Mouse (Mus musculus): ENCODE results near the gene Cux1. TPM values are rescaled to one million over a fixed set of nuclear protein-coding genes. Genes with fewer than 3 reads are reported as not detected.

Cux1 gene
- polyA plus RNA-seq, 1 experiment from 2014 or later, result 112 TPM

- no peaks in the 10 kb centered on the region for H3K4me1 ChIP-seq (ENCODE audit: control insufficient read depth, insufficient read depth, low read length)
- 92% methylated on average over 5 of the region's 5 CpGs for WGBS
- H3K27me3 ChIP-seq (ENCODE audit: control insufficient read depth, insufficient read depth, low read length), result no peaks in the 10 kb centered on the region
- H3K4me2 ChIP-seq (ENCODE audit: low read length), result no peak overlapping the region
- H3K9me3 ChIP-seq (ENCODE audit: control insufficient read depth, low read length), result no peaks in the 10 kb centered on the region
- no peak overlapping the region for H3K4me3 ChIP-seq (replicated peaks; ENCODE audit: low read depth, low read length)
- DNase-seq (no peak), ATAC-seq (ENCODE audit: low FRiP score, low TSS enrichment) (no peak)
- no peaks in the 10 kb centered on the region for H3K36me3 ChIP-seq (ENCODE audit: control insufficient read depth, insufficient read depth, low read length)
- H3K27ac ChIP-seq (replicated peaks; ENCODE audit: low read depth, low read length), result no peak overlapping the region
- H3K9ac ChIP-seq (replicated peaks; ENCODE audit: low read length), result no peak overlapping the region
These were observed 56.7 kb downstream of the Cux1 start for GRCm38 (mm10) chr5:136510609-136511008.

GRCm38 (mm10) chr5:136507629-136508028, 59.7 kb downstream of the Cux1 start:
- 85% methylated on average over 4 of the region's 4 CpGs for WGBS
- no peaks in the 10 kb centered on the region for H3K36me3 ChIP-seq (ENCODE audit: control insufficient read depth, insufficient read depth, low read length)
- H3K9me3 ChIP-seq (ENCODE audit: control insufficient read depth, low read length), result no peaks in the 10 kb centered on the region
- no peak overlapping the region for H3K4me2 ChIP-seq (ENCODE audit: low read length)
- H3K27ac ChIP-seq (replicated peaks; ENCODE audit: low read depth, low read length), result no peak overlapping the region
- H3K9ac ChIP-seq (replicated peaks; ENCODE audit: low read length), result no peak overlapping the region
- no peaks in the 10 kb centered on the region for H3K27me3 ChIP-seq (ENCODE audit: control insufficient read depth, insufficient read depth, low read length)
- H3K4me3 ChIP-seq (replicated peaks; ENCODE audit: low read depth, low read length), result no peak overlapping the region
- ATAC-seq (ENCODE audit: low FRiP score, low TSS enrichment), result no peak
- H3K4me1 ChIP-seq (ENCODE audit: control insufficient read depth, insufficient read depth, low read length), result no peaks in the 10 kb centered on the region
- no peak for DNase-seq

GRCm38 (mm10) chr5:136506262-136506661, 61.0 kb downstream of the Cux1 start:
- Histone ChIP-seq H3K4me3 (replicated peaks; ENCODE audit: low read depth, low read length) (no peak overlapping the region), H3K9me3 (ENCODE audit: control insufficient read depth, low read length) (no peaks in the 10 kb centered on the region), H3K27me3 (ENCODE audit: control insufficient read depth, insufficient read depth, low read length) (no peaks in the 10 kb centered on the region), H3K4me1 (ENCODE audit: control insufficient read depth, insufficient read depth, low read length) (no peaks in the 10 kb centered on the region), H3K4me2 (ENCODE audit: low read length) (no peak overlapping the region), H3K36me3 (ENCODE audit: control insufficient read depth, insufficient read depth, low read length) (no peaks in the 10 kb centered on the region), H3K9ac (replicated peaks; ENCODE audit: low read length) (no peak overlapping the region), H3K27ac (replicated peaks; ENCODE audit: low read depth, low read length) (no peak overlapping the region)
- WGBS, result 97% methylated on average over 1 of the region's 1 CpGs
- ATAC-seq (ENCODE audit: low FRiP score, low TSS enrichment) (no peak), DNase-seq (no peak)

- 68% methylated on average over 5 of the region's 5 CpGs for WGBS
- no peaks in the 10 kb centered on the region for H3K9me3 ChIP-seq (ENCODE audit: control insufficient read depth, low read length)
- no peak overlapping the region for H3K4me3 ChIP-seq (replicated peaks; ENCODE audit: low read depth, low read length)
- no peak overlapping the region for H3K4me2 ChIP-seq (ENCODE audit: low read length)
- H3K9ac ChIP-seq (replicated peaks; ENCODE audit: low read length), result no peak overlapping the region
- DNase-seq (no peak), ATAC-seq (ENCODE audit: low FRiP score, low TSS enrichment) (no peak)
- H3K36me3 ChIP-seq (ENCODE audit: control insufficient read depth, insufficient read depth, low read length), result no peaks in the 10 kb centered on the region
- H3K27ac ChIP-seq (replicated peaks; ENCODE audit: low read depth, low read length), result no peak overlapping the region
- peaks cover 10% of the 10 kb centered on the region for H3K4me1 ChIP-seq (ENCODE audit: control insufficient read depth, insufficient read depth, low read length)
- H3K27me3 ChIP-seq (ENCODE audit: control insufficient read depth, insufficient read depth, low read length), result no peaks in the 10 kb centered on the region
These were observed 64.7 kb downstream of the Cux1 start for GRCm38 (mm10) chr5:136502491-136503086.

- Histone ChIP-seq H3K27ac (replicated peaks; ENCODE audit: low read depth, low read length) (no peak overlapping the region), H3K4me1 (ENCODE audit: control insufficient read depth, insufficient read depth, low read length) (peaks cover 10% of the 10 kb centered on the region), H3K4me3 (replicated peaks; ENCODE audit: low read depth, low read length) (no peak overlapping the region), H3K36me3 (ENCODE audit: control insufficient read depth, insufficient read depth, low read length) (no peaks in the 10 kb centered on the region), H3K9ac (replicated peaks; ENCODE audit: low read length) (no peak overlapping the region), H3K4me2 (ENCODE audit: low read length) (no peak overlapping the region), H3K9me3 (ENCODE audit: control insufficient read depth, low read length) (no peaks in the 10 kb centered on the region), H3K27me3 (ENCODE audit: control insufficient read depth, insufficient read depth, low read length) (no peaks in the 10 kb centered on the region)
- WGBS, result 56% methylated on average over 6 of the region's 6 CpGs
- DNase-seq (peak; percentile 17), ATAC-seq (ENCODE audit: low FRiP score, low TSS enrichment) (no peak)
These were observed 66.9 kb downstream of the Cux1 start for GRCm38 (mm10) chr5:136500307-136500871.

DNA sequence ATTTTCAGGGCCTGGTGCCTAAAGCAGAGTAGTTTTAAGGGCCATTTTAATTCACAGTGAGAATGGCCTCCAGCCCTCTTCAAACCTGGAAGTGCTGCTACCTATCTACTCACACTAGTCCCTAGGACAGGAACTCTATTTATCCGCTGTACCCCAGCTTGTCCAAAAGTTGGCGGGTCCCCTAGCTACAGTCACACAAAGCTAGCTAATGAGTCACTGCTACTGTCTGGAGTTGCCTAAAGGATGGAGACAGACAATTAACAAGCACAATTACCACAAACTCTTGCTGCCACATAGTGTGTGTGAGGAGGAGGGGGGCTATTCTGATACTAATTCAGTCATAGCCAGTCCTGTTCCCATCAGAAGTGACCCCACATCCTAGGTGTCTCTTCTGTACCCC, 68.0 kb downstream of the Cux1 start:
- 90% methylated on average over 2 of the region's 2 CpGs for WGBS
- Histone ChIP-seq H3K9ac (replicated peaks; ENCODE audit: low read length) (no peak overlapping the region), H3K36me3 (ENCODE audit: control insufficient read depth, insufficient read depth, low read length) (no peaks in the 10 kb centered on the region), H3K4me3 (replicated peaks; ENCODE audit: low read depth, low read length) (no peak overlapping the region), H3K27ac (replicated peaks; ENCODE audit: low read depth, low read length) (no peak overlapping the region), H3K4me1 (ENCODE audit: control insufficient read depth, insufficient read depth, low read length) (peaks cover 10% of the 10 kb centered on the region), H3K27me3 (ENCODE audit: control insufficient read depth, insufficient read depth, low read length) (no peaks in the 10 kb centered on the region), H3K9me3 (ENCODE audit: control insufficient read depth, low read length) (no peaks in the 10 kb centered on the region), H3K4me2 (ENCODE audit: low read length) (no peak overlapping the region)
- no peak for ATAC-seq (ENCODE audit: low FRiP score, low TSS enrichment)
- DNase-seq, result no peak

GRCm38 (mm10) chr5:136498741-136499140, 68.5 kb downstream of the Cux1 start:
- H3K9ac ChIP-seq (replicated peaks; ENCODE audit: low read length), result no peak overlapping the region
- no peaks in the 10 kb centered on the region for H3K36me3 ChIP-seq (ENCODE audit: control insufficient read depth, insufficient read depth, low read length)
- H3K4me2 ChIP-seq (ENCODE audit: low read length), result no peak overlapping the region
- H3K27ac ChIP-seq (replicated peaks; ENCODE audit: low read depth, low read length), result no peak overlapping the region
- no peak overlapping the region for H3K4me3 ChIP-seq (replicated peaks; ENCODE audit: low read depth, low read length)
- 93% methylated on average over 3 of the region's 3 CpGs for WGBS
- H3K9me3 ChIP-seq (ENCODE audit: control insufficient read depth, low read length), result no peaks in the 10 kb centered on the region
- peaks cover 10% of the 10 kb centered on the region for H3K4me1 ChIP-seq (ENCODE audit: control insufficient read depth, insufficient read depth, low read length)
- no peaks in the 10 kb centered on the region for H3K27me3 ChIP-seq (ENCODE audit: control insufficient read depth, insufficient read depth, low read length)
- no peak for DNase-seq
- no peak for ATAC-seq (ENCODE audit: low FRiP score, low TSS enrichment)

DNA sequence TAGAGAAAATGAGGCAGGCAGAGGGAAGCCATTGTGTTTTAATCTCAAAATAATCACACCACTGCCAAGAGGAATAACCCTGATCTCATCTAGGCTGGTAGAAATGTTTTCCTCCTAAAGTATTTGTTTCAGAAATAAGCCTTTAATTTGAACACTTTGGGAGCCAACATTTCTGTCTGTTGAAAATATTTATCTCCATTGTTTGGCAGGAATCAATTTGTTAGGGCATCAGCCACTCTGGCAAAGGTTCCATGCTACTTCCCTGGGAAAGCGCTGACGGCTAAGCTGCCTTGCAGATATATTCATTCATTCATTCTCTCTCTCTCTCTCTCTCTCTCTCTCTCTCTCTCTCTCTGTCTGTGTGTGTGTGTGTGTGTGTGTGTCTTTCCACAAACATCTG, 70.0 kb downstream of the Cux1 start:
- H3K4me1 ChIP-seq (ENCODE audit: control insufficient read depth, insufficient read depth, low read length), result peaks cover 10% of the 10 kb centered on the region
- no peak overlapping the region for H3K4me3 ChIP-seq (replicated peaks; ENCODE audit: low read depth, low read length)
- 62% methylated on average over 2 of the region's 2 CpGs for WGBS
- no peak overlapping the region for H3K9ac ChIP-seq (replicated peaks; ENCODE audit: low read length)
- H3K9me3 ChIP-seq (ENCODE audit: control insufficient read depth, low read length), result no peaks in the 10 kb centered on the region
- ATAC-seq (ENCODE audit: low FRiP score, low TSS enrichment), result no peak
- H3K27ac ChIP-seq (replicated peaks; ENCODE audit: low read depth, low read length), result no peak overlapping the region
- no peak overlapping the region for H3K4me2 ChIP-seq (ENCODE audit: low read length)
- H3K36me3 ChIP-seq (ENCODE audit: control insufficient read depth, insufficient read depth, low read length), result no peaks in the 10 kb centered on the region
- no peaks in the 10 kb centered on the region for H3K27me3 ChIP-seq (ENCODE audit: control insufficient read depth, insufficient read depth, low read length)
- DNase-seq, result peak; percentile 24

DNA sequence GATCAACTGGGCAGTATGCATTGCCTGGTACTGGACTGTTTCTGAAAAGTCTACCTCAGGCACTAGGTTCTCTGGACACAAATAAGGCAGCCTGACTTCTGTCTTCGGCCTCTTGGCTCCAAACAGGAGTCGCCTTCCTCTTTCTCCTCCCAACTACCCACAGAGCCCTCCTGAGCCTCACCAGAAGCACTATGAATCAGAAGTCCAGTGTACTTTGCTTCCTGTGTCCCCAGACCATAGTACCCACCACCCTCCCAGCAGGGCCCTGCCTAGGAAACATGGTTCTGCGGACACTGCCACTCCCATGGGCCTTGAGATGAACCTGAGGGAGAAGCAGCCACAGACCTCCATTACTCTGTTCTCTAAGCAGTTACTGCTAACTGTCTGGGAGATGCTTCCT, 71.7 kb downstream of the Cux1 start:
- WGBS, result 91% methylated on average over 3 of the region's 3 CpGs
- Histone ChIP-seq H3K27ac (replicated peaks; ENCODE audit: low read depth, low read length) (no peak overlapping the region), H3K4me2 (ENCODE audit: low read length) (no peak overlapping the region), H3K4me3 (replicated peaks; ENCODE audit: low read depth, low read length) (no peak overlapping the region), H3K9me3 (ENCODE audit: control insufficient read depth, low read length) (no peaks in the 10 kb centered on the region), H3K36me3 (ENCODE audit: control insufficient read depth, insufficient read depth, low read length) (no peaks in the 10 kb centered on the region), H3K4me1 (ENCODE audit: control insufficient read depth, insufficient read depth, low read length) (peaks cover 8% of the 10 kb centered on the region), H3K27me3 (ENCODE audit: control insufficient read depth, insufficient read depth, low read length) (no peaks in the 10 kb centered on the region), H3K9ac (replicated peaks; ENCODE audit: low read length) (no peak overlapping the region)
- DNase-seq (no peak), ATAC-seq (ENCODE audit: low FRiP score, low TSS enrichment) (no peak)
